Mouse (Mus musculus) lung, postnatal 0 days (tissue): ENCODE data around the gene Cinp.

Experiments used
- CTCF ChIP-seq: IDR thresholded peaks from 2 replicates; pipeline ENCODE4 v1.5.1; 2016; ENCODE audit warnings: antibody characterized with exemption, mild to moderate bottlenecking
- EP300 ChIP-seq: IDR thresholded peaks from 2 replicates; pipeline ENCODE4 v1.6.1; 2016; ENCODE audit warnings: antibody characterized with exemption, mild to moderate bottlenecking, control low read depth

GRCm38 (mm10) chr12:110836729-110837128 is 52.2 kb downstream of the Cinp start:
- TF ChIP-seq CTCF: no peak
- TF ChIP-seq EP300: no peak
